Mouse (Mus musculus): ENCODE data around the gene Trappc6b.
"Not testable (repeated sequence)": the region's sequence is repeated elsewhere in the genome, so short reads cannot be mapped to it uniquely, and the experiment has no call there.

Gene Trappc6b

DNA sequence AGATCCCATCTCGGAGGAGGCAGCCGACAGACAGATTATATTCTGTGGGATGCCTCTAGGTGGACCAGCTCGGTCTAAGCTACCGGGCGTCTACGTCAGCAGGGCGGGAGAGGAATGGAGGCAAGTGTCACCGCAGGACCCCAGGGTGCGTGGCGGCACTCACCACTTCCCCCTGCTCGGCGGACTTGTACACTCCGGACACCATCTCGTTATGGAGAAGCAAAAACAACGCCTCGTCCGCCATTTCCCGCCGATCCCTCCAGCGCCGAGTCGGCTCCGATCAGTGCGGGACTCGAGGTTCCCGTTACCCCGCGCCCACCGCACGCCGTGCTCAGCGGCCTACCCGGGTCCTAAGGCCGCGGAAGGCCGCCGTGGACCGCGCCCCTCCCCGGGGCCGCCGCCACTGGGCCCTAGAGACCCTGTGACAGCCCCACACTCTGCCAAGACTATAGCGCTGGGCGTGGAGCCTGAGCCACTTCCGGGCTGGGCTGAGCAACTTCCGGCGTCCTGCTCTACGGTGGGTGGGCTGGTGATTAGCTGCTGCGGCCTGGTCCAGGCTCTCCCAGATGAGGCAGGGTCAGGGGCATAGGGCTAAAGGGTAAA, at the start of gene Trappc6b:
Gene Trappc6b (minus strand): TSS at position 480 of the 603 bp plus-strand sequence.
- peak; percentile 86 for DNase-seq (ENCODE audit: low spot score)

DNA sequence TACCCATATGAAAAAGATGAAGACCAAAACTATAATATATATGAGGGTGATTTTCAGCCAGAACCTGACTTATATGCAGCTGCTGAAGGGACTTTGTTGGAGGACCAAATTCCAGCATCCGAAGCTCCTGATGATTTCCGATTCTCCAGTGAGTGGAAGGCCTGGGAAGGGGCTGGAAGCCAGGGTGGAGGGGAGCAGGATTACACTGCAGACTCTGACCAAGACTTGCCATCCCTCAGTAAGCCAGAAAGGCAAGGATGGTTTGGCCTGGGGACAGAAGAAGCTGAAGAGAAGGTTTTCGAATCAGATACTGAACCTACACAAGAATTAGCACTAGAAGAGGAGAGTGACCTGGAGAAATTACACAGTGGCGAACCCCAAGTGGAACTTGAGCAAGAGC, 46.7 kb upstream of the Trappc6b start:
- no peak for DNase-seq (ENCODE audit: low spot score)

DNA sequence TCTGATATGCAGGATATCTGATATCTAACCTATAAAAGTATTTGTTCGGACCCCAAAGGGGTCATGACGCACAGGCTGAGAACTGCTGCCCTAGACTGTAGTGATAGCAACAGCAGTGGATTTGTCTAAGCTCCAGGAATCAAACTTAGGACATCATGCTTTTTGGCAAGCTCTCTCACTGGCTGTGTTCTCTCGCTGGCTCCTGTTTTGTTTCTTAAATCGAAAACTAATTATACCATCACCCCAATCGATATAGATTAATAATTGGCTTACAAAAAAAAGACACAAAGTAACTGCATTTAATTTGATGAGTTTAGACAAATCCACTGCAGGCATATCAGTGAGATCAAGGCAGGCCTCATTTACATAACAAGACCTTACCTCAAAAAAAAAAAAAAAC, 45.2 kb upstream of the Trappc6b start:
- DNase-seq (ENCODE audit: low spot score), result no peak

DNA sequence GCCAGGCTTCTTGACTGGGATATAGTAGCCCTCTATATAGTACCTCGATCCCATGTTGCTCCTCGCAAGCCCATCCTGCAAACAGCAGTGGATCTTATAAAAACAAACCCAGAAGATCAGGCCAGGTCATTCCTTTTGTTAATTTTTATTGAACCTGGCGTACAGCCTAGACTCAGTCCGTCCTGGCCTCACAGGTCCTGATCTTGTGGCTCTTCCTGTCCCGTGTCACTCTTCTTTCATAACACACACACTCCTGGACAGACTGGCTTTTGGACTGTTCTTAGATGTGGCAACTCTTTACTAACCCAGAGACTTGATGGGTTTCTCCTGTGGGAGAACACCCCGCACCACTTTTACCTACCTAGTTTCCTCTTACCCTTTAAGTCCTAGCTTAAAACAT, 44.6 kb upstream of the Trappc6b start:
- peak; percentile 45 for DNase-seq (ENCODE audit: low spot score)

GRCm38 (mm10) chr12:59104771-59105170, 43.5 kb upstream of the Trappc6b start:
- no peak for DNase-seq (ENCODE audit: low spot score)

- DNase-seq (ENCODE audit: low spot score), result peak; percentile 82
Measured at GRCm38 (mm10) chr12:59095104-59096025, 34.1 kb upstream of the Trappc6b start, which contains the start of gene Mia2. Mia2 (plus strand) TSS chr12:59095799.

DNA sequence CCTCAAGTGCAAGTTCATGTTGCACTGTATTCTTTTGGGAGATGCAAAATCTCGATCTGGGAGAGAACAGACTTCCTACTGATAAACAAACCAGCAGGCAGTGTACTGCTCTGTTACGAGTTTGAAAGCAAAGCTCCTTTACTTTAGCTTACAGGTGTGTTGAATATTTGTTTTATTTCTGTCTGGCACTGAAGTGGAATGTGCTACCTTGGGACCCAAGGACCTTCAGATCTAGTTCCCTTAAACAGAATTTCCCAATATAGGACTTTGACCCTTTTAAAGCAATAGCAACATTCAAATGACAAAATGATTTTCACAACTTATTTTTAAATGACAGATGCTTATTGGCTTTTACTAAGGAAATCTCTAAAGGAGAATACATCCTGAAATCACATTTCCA, 32.3 kb upstream of the Trappc6b start:
- no peak for DNase-seq (ENCODE audit: low spot score)

DNA sequence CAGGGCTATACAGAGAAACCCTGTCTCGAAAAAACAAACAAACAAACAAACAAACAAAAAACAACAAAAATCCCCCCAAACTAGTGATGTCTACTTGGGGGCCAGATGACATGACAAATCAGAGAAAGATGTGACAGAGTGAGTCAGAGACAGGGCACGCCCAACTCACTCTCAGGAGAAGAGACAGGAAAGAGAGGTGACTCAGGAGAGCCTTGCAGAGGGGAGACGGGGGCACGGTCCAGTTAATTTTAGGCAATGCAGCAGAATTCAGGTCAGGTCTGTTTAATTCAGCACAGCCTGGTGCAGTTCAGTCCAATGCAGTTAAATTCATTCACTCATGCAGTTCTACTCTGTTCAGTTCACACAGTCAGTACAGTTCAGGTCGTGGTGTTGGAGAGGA, 24.9 kb upstream of the Trappc6b start:
- no peak for DNase-seq (ENCODE audit: low spot score)

DNA sequence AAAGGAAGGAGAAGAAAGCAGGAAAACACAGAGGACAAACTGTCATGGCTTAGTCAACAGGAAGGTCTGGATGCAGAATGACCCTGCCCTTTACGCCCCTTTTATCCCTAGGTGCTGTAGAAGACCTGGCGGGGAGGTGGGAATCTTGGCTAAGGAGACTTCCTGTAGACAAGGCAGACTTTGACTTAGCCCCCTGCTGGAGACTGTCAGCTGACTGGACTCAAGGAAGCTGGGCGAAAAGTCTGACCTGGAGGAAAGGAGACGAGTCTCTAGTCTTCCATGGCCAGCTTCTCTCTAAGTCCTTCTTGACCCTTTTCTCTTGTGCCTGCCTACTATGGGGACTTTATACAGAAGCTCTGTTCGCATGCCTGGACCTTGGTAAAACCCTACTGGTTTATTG, 23.2 kb upstream of the Trappc6b start:
- peak; percentile 54 for DNase-seq (ENCODE audit: low spot score)

- no peak for DNase-seq (ENCODE audit: low spot score)
Measured at GRCm38 (mm10) chr12:59080461-59080860, 19.2 kb upstream of the Trappc6b start.

GRCm38 (mm10) chr12:59077883-59078282, 16.6 kb upstream of the Trappc6b start:
- no peak for DNase-seq (ENCODE audit: low spot score)

- DNase-seq (ENCODE audit: low spot score), result no peak
Measured at GRCm38 (mm10) chr12:59076996-59077395, 15.7 kb upstream of the Trappc6b start.

DNA sequence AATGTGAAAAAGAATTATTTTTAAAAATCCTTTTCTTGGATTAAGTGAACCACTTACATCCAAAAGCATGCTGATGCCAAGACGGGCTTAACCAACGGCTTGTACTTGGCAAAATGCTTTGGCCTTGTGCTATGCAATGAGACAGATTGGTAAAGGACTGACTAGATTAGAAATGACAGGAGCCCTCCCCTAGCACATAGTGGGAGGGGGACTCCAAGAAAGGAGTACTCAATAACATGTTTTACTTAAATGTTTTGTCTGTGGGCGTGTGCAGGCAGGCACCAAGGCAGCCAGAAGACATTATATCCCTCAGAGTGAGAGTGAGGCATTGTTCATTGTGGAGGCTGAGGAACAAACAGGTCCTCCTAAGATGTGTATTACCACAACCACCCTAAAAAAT, 12.8 kb upstream of the Trappc6b start:
- no peak for DNase-seq (ENCODE audit: low spot score)

DNA sequence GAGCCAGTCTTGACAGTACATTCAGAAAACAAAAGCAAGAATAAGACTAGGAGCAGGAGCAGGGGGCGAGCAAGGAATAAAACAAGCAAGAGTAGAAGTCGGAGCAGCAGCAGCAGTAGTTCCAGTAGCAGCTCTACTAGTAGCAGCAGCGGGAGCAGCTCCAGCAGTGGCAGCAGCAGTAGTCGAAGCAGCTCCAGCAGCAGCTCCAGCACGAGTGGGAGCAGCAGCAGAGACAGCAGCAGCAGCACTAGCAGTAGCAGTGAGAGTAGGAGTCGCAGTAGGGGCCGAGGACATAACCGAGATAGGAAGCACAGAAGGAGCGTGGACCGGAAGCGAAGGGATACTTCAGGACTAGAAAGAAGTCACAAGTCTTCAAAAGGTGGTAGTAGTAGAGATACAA, 11.0 kb upstream of the Trappc6b start:
- DNase-seq (ENCODE audit: low spot score), result no peak

- no peak for DNase-seq (ENCODE audit: low spot score)
Measured at GRCm38 (mm10) chr12:59068791-59069190, 7.5 kb upstream of the Trappc6b start.

DNA sequence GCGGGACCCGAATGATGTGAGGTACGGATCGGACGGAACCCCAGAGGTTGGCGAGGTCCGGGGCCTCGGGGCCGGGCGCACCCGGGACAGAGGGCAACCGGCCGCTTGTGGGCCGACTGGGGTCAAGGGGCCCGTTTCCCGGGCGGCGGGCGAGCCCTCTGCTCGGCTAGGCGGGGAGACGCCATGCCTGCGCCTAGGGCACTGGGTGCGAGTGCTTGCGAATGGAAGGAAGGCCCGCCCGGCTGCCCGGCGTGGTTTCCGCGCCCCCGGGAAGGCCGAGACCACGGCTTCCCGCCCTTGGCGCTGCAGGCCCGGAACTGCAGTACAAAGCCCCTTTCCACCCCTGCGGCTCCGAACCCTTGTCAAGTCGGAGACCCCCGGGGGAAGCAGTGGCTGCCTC, 5.8 kb upstream of the Trappc6b start:
- DNase-seq (ENCODE audit: low spot score), result no peak

DNA sequence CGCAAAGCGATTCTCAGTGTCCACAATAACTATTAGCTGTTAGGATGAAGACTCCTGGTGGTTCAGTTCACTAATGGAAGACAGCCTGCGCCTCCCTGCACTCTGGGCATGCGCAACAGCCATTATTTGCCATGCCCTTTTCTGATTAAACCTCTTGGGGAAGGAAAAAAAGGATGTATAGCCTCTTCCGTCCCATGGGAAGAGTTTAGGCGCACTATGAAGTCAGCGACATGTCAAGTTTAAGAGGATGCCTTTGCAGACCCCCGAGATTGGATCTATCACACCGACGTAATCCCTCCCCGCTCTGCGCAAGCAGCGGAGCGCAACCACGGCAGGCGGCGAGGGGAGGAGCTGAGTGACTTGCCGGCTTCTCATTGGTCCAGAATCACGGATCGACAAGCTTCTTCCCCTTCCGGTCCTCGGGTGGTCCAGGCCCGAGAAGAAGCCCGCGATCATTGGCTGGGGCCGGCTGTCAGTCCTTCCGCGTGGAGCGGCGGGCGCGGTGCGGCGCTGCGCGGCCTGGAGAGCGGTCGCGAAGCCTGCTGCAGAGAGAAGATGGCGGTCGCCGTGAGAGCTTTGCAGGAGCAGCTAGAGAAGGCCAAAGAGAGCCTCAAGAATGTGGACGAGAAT, 5.3 kb upstream of the Trappc6b start, which contains the start of gene Pnn:
Gene Pnn (plus strand): TSS at position 437 of the 630 bp plus-strand sequence.
- peak; percentile 97 for DNase-seq (ENCODE audit: low spot score)

DNA sequence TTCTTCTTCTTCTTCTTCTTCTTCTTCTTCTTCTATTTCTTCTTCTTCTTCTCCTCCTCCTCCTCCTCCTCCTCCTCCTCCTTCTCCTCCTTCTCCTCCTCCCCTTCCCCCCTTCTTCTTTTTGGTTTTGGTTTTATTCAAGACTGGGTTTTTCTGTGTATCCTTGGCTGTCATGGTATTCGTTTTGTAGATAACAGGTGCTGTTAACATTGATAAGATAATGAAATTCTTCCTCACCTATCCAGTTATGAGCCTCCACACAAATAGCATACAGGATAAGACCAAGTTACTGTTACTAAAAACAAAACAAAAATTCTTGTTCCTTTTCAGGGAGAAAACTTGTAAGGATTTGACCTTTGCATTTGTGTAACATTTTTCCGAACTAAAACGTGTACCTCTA, 4.5 kb upstream of the Trappc6b start:
- no peak for DNase-seq (ENCODE audit: low spot score)

GRCm38 (mm10) chr12:59064837-59065236, 3.6 kb upstream of the Trappc6b start:
- DNase-seq (ENCODE audit: low spot score), result no peak

DNA sequence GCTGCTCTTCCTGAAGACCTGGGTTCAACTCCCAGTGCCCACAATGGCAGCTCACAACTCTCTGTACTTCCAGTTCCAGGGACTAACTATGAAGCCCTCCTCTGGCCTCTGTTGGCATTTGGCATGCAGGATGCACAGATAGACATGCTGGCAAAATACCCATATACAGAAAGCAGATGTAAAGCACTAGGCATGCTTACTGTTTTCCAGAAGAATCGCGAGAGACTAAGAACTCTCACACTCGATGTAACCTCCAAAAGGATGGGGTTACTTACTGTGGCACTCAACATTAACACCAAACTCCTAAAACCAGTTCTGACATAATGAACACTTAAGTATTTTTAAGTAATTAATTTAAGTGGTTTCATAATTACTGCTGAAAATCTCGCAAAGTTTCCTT, 950 bp downstream of the Trappc6b start:
- DNase-seq (ENCODE audit: low spot score), result no peak

- not testable (repeated sequence) for DNase-seq (ENCODE audit: low spot score)
Measured at GRCm38 (mm10) chr12:59058242-59058641, 3.0 kb downstream of the Trappc6b start.

DNA sequence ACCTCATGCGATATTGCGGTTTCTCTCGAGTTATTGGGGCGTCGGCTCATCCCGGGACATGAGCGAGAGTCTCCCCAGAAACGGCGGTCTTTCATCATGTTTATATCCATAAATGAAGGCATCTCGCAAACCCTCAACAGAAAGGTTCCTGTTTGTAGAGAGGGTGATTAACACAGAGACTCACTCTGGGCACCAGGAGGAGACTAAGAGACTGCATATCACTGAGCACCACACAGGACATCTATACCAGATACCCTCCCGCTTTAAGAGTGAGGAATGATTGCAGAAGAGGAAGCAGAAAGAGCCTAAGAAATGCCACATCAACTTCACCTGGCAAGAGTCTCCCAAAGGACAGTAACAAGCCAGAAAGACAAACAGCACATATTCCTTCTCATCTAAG, 5.0 kb downstream of the Trappc6b start:
- DNase-seq (ENCODE audit: low spot score), result no peak

All from yolk sac, embryonic 10.5 days (tissue).